In genomic region chr7:31049135-31049845, GRCm38 (mm10) we compare ENCODE assay signal across 9 mouse cellular contexts. TPM values are rescaled to one million over a fixed set of nuclear protein-coding genes. Genes with fewer than 3 reads are reported as not detected.
DNase-seq lines count a peak whose midpoint lies in the region; ATAC-seq lines count a peak whose summit lies in the region.
"Had no signal": no experiment of that assay in that cellular context is flagged by ENCODE, and none has a peak within 500 bp of the region (broad histone marks: within the 10 kb centered on the region; RNA-seq: fewer than 3 reads in every experiment).

No protein-coding gene starts in this region.

- H3K4me3 ChIP-seq in hindbrain, embryonic 13.5 days, result peak overlapping the region; percentile 42
- H3K4me3 ChIP-seq in midbrain, embryonic 15.5 days, result peak overlapping the region; percentile 48

- H3K9me3 ChIP-seq in hindbrain, embryonic 13.5 days, result no peaks in the 10 kb centered on the region
- no peaks in the 10 kb centered on the region for H3K9me3 ChIP-seq in midbrain, embryonic 15.5 days

- peaks cover 80% of the 10 kb centered on the region for H3K27me3 ChIP-seq in hindbrain, embryonic 13.5 days
- H3K27me3 ChIP-seq in midbrain, embryonic 15.5 days (replicated peaks), result peaks cover 46% of the 10 kb centered on the region

- DNase-seq in layer of hippocampus, postnatal 10 days (ENCODE audit: low spot score in 2 of 2), result peak; percentile 35 to 59
- no peak for DNase-seq in layer of hippocampus, adult 11-12 months (ENCODE audit: low spot score)
- peak; percentile 80 to 87 for DNase-seq in cerebellum, postnatal 25 days
- DNase-seq in adrenal gland, postnatal 14 days, result no peak
- no peak for DNase-seq in spleen, postnatal 14 days (ENCODE audit: low spot score in 2 of 2)
- DNase-seq in lung, adult 18-20 months, result no peak

- H3K9ac ChIP-seq in hindbrain, embryonic 13.5 days, result peak overlapping the region; percentile 69
- peak overlapping the region; percentile 51 for H3K9ac ChIP-seq in midbrain, embryonic 15.5 days

- H3K4me1 ChIP-seq in hindbrain, embryonic 13.5 days (replicated peaks), result peaks cover 46% of the 10 kb centered on the region
- H3K4me1 ChIP-seq in midbrain, embryonic 15.5 days, result peaks cover 41% of the 10 kb centered on the region

- ATAC-seq in hindbrain, embryonic 13.5 days (ENCODE audit: low FRiP score), result 0 out of 2 replicates have a peak, but pooled peaks have one; percentile 0
- ATAC-seq in midbrain, embryonic 15.5 days (replicated peaks), result peak; percentile 13

- WGBS in hindbrain, embryonic 13.5 days, result 22% methylated on average over 5 of the region's 5 CpGs
- WGBS in midbrain, embryonic 15.5 days, result 16% methylated on average over 5 of the region's 5 CpGs

- H3K36me3 ChIP-seq in hindbrain, embryonic 13.5 days, result no peaks in the 10 kb centered on the region
- no peaks in the 10 kb centered on the region for H3K36me3 ChIP-seq in midbrain, embryonic 15.5 days (replicated peaks)

- peak overlapping the region; percentile 62 for H3K4me2 ChIP-seq in hindbrain, embryonic 13.5 days
- H3K4me2 ChIP-seq in midbrain, embryonic 15.5 days, result peak overlapping the region; percentile 66

- H3K27ac ChIP-seq in hindbrain, embryonic 13.5 days, result peak overlapping the region; percentile 77
- H3K27ac ChIP-seq in midbrain, embryonic 15.5 days, result peak overlapping the region; percentile 74

RNA-seq across cellular contexts. Expression of gene Fxyd7, which starts 2.0 kb away (rescaled TPM):
- 100 to 1,000 TPM; 376 to 407 TPM for total RNA-seq in layer of hippocampus, postnatal 10 days (2021)
- polyA plus RNA-seq in hindbrain, embryonic 13.5 days (2015; fragmentation: Nextera tagmentation; extraction: Ambion mirVana), result 108 and 116 TPM in 2 replicates
- 174 and 186 TPM in 2 replicates for polyA plus RNA-seq in midbrain, embryonic 15.5 days (2015; fragmentation: Nextera tagmentation; extraction: Ambion mirVana)
- 3.6 and 10.7 TPM in 2 replicates for total RNA-seq in adrenal gland, postnatal 14 days (2021)

RNA-seq across cellular contexts. Expression of gene Fxyd5, which starts 7.0 kb away (rescaled TPM):
- 10 to 100 TPM; 35.9 to 36.5 TPM for total RNA-seq in layer of hippocampus, postnatal 10 days (2021)
- polyA plus RNA-seq in hindbrain, embryonic 13.5 days (2015; fragmentation: Nextera tagmentation; extraction: Ambion mirVana), result 13.0 and 20.0 TPM in 2 replicates
- polyA plus RNA-seq in midbrain, embryonic 15.5 days (2015; fragmentation: Nextera tagmentation; extraction: Ambion mirVana), result 24.8 and 26.8 TPM in 2 replicates
- total RNA-seq in adrenal gland, postnatal 14 days (2021), result 32.7 and 63.0 TPM in 2 replicates

RNA-seq across cellular contexts. Expression of gene Fxyd1, which starts 7.7 kb away (rescaled TPM):
- 10 to 100 TPM; 67.2 to 69.2 TPM for total RNA-seq in layer of hippocampus, postnatal 10 days (2021)
- 27.3 and 30.6 TPM in 2 replicates for polyA plus RNA-seq in hindbrain, embryonic 13.5 days (2015; fragmentation: Nextera tagmentation; extraction: Ambion mirVana)
- polyA plus RNA-seq in midbrain, embryonic 15.5 days (2015; fragmentation: Nextera tagmentation; extraction: Ambion mirVana), result 13.2 and 15.5 TPM in 2 replicates
- 340 and 374 TPM in 2 replicates for total RNA-seq in adrenal gland, postnatal 14 days (2021)

RNA-seq across cellular contexts. Expression of gene Lgi4, which starts 9.9 kb away (rescaled TPM):
- total RNA-seq in layer of hippocampus, postnatal 10 days (2021), result 10 to 100 TPM; 13.2 to 15.5 TPM
- polyA plus RNA-seq in hindbrain, embryonic 13.5 days (2015; fragmentation: Nextera tagmentation; extraction: Ambion mirVana), result 1.1 and 1.6 TPM in 2 replicates
- 0.19 and 0.22 TPM in 2 replicates for polyA plus RNA-seq in midbrain, embryonic 15.5 days (2015; fragmentation: Nextera tagmentation; extraction: Ambion mirVana)
- total RNA-seq in adrenal gland, postnatal 14 days (2021), result 5.6 TPM in 2 replicates

RNA-seq across cellular contexts. Expression of gene Fxyd3, which starts 27.2 kb away (rescaled TPM):
- total RNA-seq in layer of hippocampus, postnatal 10 days (2021), result 1 to 10 TPM in 1 of 2 experiments, not detected in 1; 1.2 TPM
- 0.79 and 1.3 TPM in 2 replicates for polyA plus RNA-seq in hindbrain, embryonic 13.5 days (2015; fragmentation: Nextera tagmentation; extraction: Ambion mirVana)
- not detected in 2 replicates for polyA plus RNA-seq in midbrain, embryonic 15.5 days (2015; fragmentation: Nextera tagmentation; extraction: Ambion mirVana)
- 2.9 and 5.6 TPM in 2 replicates for total RNA-seq in adrenal gland, postnatal 14 days (2021)
- total RNA-seq: layer of hippocampus, postnatal 25 days had no signal

Comparison
In these comparisons a context has a peak if more than half of its experiments do, and no peak if none do; other contexts are left out.
1. DNase-seq: peak in layer of hippocampus, postnatal 10 days (2 of 2) and cerebellum, postnatal 25 days (2 of 2); none in layer of hippocampus, adult 11-12 months (single experiment), adrenal gland, postnatal 14 days (single experiment), spleen, postnatal 14 days (0 of 2) and lung, adult 18-20 months (0 of 2).
2. RNA of gene Fxyd7, which starts 2.0 kb away (total RNA-seq): 376 to 407 TPM in layer of hippocampus, postnatal 10 days; 3.6 to 10.7 TPM in adrenal gland, postnatal 14 days; every median in the first group is over 10 times any median in the second.